Mouse (Mus musculus) hindbrain, embryonic 13.5 days (tissue): ENCODE measurements around the gene Jmjd8. TPM values are rescaled to one million over a fixed set of nuclear protein-coding genes. Genes with fewer than 3 reads are reported as not detected.
A peak's percentile ranks its signal among the peaks of the same experiment; 100 is the strongest.
"Not testable (repeated sequence)": the region's sequence is repeated elsewhere in the genome, so short reads cannot be mapped to it uniquely, and the experiment has no call there.

Experiments
- ATAC-seq: fragments of 200-750 bp; cut with Nextera tagmentation; 2 replicates; pipeline ENCODE4 v1.8.0; 2017; ENCODE audit warnings: moderate TSS enrichment; ENCODE audit not compliant: low FRiP score
- H3K27ac ChIP-seq: fragments of 300-500 bp; sonication (generic); 2 replicates; pipeline ENCODE4 v1.5.1; 2015; ENCODE audit warnings: inconsistent platforms, mild to moderate bottlenecking, moderate library complexity
- H3K27me3 ChIP-seq: fragments of 300-500 bp; sonication (generic); 2 replicates; pipeline ENCODE4 v1.6.1; 2015; ENCODE audit warnings: mild to moderate bottlenecking, inconsistent platforms
- H3K36me3 ChIP-seq: fragments of 300-500 bp; sonication (generic); 2 replicates; pipeline ENCODE4 v1.6.1; 2015; ENCODE audit warnings: mild to moderate bottlenecking, inconsistent platforms
- H3K4me1 ChIP-seq: fragments of 300-500 bp; sonication (generic); replicated peaks from 2 replicates; pipeline ENCODE4 v1.6.1; 2015; ENCODE audit warnings: inconsistent platforms
- H3K4me2 ChIP-seq: fragments of 300-500 bp; sonication (generic); 2 replicates; pipeline ENCODE4 v1.6.1; 2015; ENCODE audit warnings: inconsistent platforms, mild to moderate bottlenecking, moderate library complexity
- H3K4me3 ChIP-seq: fragments of 300-500 bp; sonication (generic); 2 replicates; pipeline ENCODE4 v1.5.1; 2015; ENCODE audit warnings: mild to moderate bottlenecking, inconsistent platforms
- H3K9ac ChIP-seq: fragments of 300-500 bp; sonication (generic); 2 replicates; pipeline ENCODE4 v1.6.1; 2015; ENCODE audit warnings: mild to moderate bottlenecking, inconsistent platforms
- H3K9me3 ChIP-seq: fragments of 300-500 bp; sonication (generic); 2 replicates; pipeline ENCODE4 v1.6.1; 2016; ENCODE audit warnings: inconsistent platforms
- WGBS: fragments of 180-500 bp; shearing (Covaris S2); methylation state at CpG from one replicate; pipeline ENCODE4 v1.1.7; 2015; 5-methylcytosine and 5-hydroxymethylcytosine counted together
- polyA plus RNA-seq: library from polyadenylated mRNA; unstranded; fragments of >200 nt; fragmentation: Nextera tagmentation; extraction: Ambion mirVana; gene quantifications from 2 replicates; pipeline ENCODE4 v1.2.1, GENCODE M21; 2015

Jmjd8 gene
- polyA plus RNA-seq, 1 experiment from 2014 or later = 64.2 TPM

GRCm38 (mm10) chr17:25869954-25870353 is 41.3 kb downstream of the Jmjd8 start:
- H3K9ac ChIP-seq = no peak overlapping the region
- peaks cover 3% of the 10 kb centered on the region for H3K27me3 ChIP-seq
- H3K4me2 ChIP-seq = no peak overlapping the region
- H3K4me3 ChIP-seq = no peak overlapping the region
- H3K36me3 ChIP-seq = no peaks in the 10 kb centered on the region
- 86% methylated on average over 2 of the region's 2 CpGs for WGBS
- no peaks in the 10 kb centered on the region for H3K9me3 ChIP-seq
- no peak overlapping the region for H3K27ac ChIP-seq
- H3K4me1 ChIP-seq = peaks cover 26% of the 10 kb centered on the region
- ATAC-seq = no peak

DNA sequence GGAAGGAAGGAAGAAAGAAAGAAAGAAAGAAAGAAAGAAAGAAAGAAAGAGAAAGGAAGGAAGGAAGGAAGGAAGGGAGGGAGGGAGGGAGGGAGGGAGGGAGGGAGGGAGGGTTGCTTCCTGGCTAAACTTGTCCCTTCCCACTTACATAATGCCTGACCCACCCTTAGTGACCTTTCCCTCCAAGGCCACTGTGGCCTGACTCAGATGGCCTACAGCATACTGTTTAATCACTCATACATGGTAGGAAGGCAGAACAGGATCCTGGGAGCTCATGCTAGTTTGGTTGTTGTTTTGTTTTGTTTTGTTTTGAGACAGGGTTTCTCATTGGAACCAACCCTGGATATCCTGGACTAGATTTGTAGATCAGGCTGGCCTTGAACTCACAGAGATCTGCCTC is 42.9 kb downstream of the Jmjd8 start:
- not testable (repeated sequence) for H3K4me3 ChIP-seq, H3K27ac ChIP-seq, H3K9me3 ChIP-seq, H3K27me3 ChIP-seq, H3K9ac ChIP-seq, H3K4me2 ChIP-seq, ATAC-seq, H3K36me3 ChIP-seq
- H3K4me1 ChIP-seq = peaks cover 35% of the 10 kb centered on the region

DNA sequence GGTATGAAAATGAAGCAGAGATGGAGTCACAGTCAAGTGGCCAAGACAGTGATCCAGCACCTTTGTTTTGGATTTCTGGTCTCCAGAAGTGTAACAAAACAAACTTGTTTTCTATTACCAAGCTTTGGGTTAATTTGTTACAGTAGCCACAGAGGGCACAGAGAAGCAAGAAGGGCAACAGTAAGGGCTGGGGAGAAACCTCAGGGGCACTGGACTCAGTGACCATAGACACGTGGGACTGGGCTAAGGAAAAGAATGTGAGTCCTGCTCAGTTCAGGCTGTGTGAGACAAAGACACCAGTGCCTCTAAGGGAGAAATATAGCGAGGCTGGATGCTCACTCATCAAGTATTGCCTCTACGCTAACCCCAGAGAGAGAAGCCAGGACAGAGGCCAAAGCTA is 44.0 kb downstream of the Jmjd8 start:
- no peak overlapping the region for H3K4me3 ChIP-seq
- no peaks in the 10 kb centered on the region for H3K9me3 ChIP-seq
- H3K4me2 ChIP-seq = no peak overlapping the region
- H3K9ac ChIP-seq = no peak overlapping the region
- WGBS = 84% methylated on average over 3 of the region's 3 CpGs
- no peak overlapping the region for H3K27ac ChIP-seq
- H3K4me1 ChIP-seq = peaks cover 39% of the 10 kb centered on the region
- peaks cover under 1% of the 10 kb centered on the region; the same call in 1 of the 2 replicates for H3K27me3 ChIP-seq
- no peak for ATAC-seq
- peaks cover 1% of the 10 kb centered on the region for H3K36me3 ChIP-seq

DNA sequence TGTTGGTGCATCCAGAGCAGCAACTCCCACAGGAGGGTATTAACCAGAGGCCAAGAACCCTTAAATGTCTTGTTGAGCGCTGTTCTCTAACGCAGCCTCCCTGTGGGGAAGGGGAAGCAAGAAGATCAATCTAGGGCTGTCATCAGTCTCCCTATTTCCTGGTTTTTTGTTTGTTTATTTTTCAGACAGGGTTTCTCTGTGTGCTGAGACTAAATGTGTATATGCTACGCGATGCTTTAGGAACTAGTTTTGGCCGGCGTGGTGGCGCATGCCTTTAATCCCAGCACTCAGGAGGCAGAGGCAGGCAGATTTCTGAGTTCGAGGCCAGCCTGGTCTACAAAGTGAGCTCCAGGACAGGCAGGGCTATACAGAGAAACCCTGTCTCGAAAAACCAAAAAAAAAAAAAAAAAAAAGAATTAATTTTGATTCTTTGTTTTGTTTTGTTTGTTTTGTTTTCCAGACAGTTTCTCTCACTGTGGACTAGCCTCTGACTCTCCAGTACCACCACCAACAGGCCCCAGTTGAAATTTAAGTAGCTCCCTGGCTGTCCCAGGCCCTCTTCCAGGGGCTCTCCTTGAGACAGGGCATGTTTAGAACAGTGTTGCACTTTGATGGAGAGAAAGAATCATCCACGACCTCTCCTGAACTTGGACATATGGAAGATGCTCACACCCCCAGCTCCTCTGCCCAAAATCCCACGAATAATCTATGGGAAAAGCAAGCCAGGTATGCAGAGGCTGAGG is 44.9 kb downstream of the Jmjd8 start:
- Histone ChIP-seq H3K4me3 (peak overlapping the region; percentile 80), H3K4me1 (peaks cover 35% of the 10 kb centered on the region), H3K9ac (peak overlapping the region; percentile 87), H3K4me2 (peak overlapping the region; percentile 96), H3K9me3 (no peaks in the 10 kb centered on the region), H3K27me3 (no peaks in the 10 kb centered on the region), H3K27ac (peak overlapping the region; percentile 97), H3K36me3 (peaks cover 10% of the 10 kb centered on the region)
- 79% methylated on average over 11 of the region's 11 CpGs for WGBS
- ATAC-seq = no peak

DNA sequence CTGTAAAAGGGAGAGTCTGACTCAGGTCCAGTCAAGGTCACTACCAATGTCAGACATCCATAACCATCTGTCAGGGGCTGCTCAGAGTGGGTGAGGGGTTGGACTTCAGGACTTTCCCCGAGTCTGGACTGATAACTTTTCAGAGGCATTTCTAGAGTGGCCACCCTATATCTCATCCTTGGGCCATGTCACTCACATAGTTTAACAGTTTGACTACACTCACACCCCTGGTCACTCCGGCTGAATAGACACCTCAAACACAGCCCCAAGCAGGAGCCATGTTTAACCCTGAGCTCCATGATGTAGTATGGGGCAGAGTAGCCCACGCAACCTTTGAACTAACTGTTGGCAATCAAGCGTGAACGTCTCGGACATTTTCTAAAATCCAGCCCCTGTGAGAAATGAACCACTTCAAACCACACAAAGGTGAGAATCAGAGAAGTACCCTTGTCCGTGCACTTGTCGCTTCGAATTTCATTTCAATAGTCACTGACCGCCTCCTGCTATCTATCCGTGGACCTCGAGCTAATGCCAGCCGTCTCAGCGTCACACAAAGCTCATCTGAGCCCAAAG is 45.6 kb downstream of the Jmjd8 start:
- Histone ChIP-seq H3K4me1 (peaks cover 30% of the 10 kb centered on the region), H3K27me3 (no peaks in the 10 kb centered on the region), H3K27ac (peak overlapping the region; percentile 97), H3K9ac (peak overlapping the region; percentile 87), H3K4me2 (peak overlapping the region; percentile 96), H3K4me3 (peak overlapping the region; percentile 80), H3K36me3 (peaks cover 17% of the 10 kb centered on the region), H3K9me3 (no peaks in the 10 kb centered on the region)
- 7% methylated on average over 14 of the region's 14 CpGs for WGBS
- no peak for ATAC-seq

DNA sequence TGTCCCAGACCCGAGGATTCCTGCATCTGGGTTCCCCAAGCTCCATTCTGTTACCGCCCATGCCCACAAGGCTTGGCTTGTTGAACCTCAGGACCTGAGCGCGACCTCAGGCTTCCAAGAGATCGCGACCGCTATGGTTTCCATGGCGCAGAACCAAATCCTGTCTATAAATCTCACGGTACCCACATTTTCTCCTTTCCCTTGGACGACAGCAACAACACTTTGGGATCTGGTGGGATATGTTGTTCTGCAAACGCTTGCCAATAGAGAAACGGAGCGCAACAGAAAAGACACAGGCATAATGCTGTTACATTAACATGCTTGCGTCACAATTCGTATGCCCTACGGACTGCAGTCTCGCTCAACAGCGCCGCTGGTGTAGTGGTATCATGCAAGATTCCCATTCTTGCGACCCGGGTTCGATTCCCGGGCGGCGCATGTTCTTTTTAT is 46.1 kb downstream of the Jmjd8 start, which contains the start of gene Mettl26:
Gene Mettl26, plus strand, starts transcription at position 354 of the 450 bp plus-strand sequence.
- peak within 1 kb of the TSS; percentile 87 for H3K9ac ChIP-seq
- H3K4me1 ChIP-seq = peaks cover 29% of the 10 kb centered on the region
- no peaks in the 10 kb centered on the region for H3K9me3 ChIP-seq
- under 1% methylated on average over 25 of the region's 25 CpGs for WGBS
- H3K4me2 ChIP-seq = peak within 1 kb of the TSS; percentile 96
- peak; percentile 69 for ATAC-seq
- peak within 1 kb of the TSS; percentile 97 for H3K27ac ChIP-seq
- H3K27me3 ChIP-seq = no peaks in the 10 kb centered on the region
- H3K36me3 ChIP-seq = peaks cover 21% of the 10 kb centered on the region
- peak within 1 kb of the TSS; percentile 80 for H3K4me3 ChIP-seq

DNA sequence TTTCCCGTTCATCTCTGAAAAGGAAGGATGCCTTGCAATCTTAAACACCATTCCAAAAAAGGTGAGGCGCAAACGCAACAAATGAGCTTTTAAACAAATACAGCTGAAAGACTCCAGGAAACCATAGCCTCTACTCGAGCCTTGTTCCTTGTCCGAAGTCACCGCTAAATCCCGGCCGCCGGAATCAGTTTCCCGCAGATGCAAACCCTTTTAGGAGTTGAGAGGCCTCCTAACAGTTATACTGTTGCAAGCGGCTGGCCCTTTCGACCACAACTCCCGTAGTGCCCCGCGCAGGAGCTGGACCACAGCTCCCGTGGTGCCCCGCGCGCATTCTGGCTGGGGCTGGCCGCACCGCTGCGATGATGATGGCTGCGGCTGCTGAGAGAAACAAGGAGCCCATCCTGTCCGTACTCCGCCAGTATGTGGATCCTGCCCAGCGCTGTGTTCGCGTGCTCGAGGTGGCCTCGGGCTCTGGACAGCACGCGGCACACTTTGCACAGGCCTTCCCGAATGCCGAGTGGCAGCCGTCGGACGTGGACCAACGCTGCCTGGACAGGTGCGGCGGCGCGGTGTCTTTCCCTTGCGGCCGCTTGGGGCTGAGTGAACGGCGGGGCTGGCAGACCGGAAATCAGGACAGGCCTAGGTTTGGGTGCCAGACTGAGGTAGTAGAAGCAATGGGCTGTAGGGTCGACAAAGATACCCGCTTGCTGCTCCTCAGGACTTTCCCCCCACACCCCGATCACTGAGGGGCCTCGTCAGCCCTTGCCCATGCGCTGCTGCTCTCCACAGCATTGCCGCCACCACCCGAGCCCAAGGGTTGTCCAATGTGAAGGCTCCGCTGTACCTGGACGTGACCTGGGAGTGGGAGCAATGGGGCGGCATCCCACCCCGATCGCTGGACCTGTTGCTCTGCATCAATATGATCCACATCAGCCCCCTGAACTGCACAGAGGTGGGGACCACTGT is 46.8 kb downstream of the Jmjd8 start:
- no peaks in the 10 kb centered on the region for H3K9me3 ChIP-seq
- peak overlapping the region; percentile 80 for H3K4me3 ChIP-seq
- peaks cover 36% of the 10 kb centered on the region for H3K4me1 ChIP-seq
- peak overlapping the region; percentile 97 for H3K27ac ChIP-seq
- peak overlapping the region; percentile 87 for H3K9ac ChIP-seq
- no peaks in the 10 kb centered on the region for H3K27me3 ChIP-seq
- H3K36me3 ChIP-seq = peaks cover 22% of the 10 kb centered on the region
- peak overlapping the region; percentile 96 for H3K4me2 ChIP-seq
- 2% methylated on average over 59 of the region's 59 CpGs for WGBS
- peak; percentile 93 for ATAC-seq

DNA sequence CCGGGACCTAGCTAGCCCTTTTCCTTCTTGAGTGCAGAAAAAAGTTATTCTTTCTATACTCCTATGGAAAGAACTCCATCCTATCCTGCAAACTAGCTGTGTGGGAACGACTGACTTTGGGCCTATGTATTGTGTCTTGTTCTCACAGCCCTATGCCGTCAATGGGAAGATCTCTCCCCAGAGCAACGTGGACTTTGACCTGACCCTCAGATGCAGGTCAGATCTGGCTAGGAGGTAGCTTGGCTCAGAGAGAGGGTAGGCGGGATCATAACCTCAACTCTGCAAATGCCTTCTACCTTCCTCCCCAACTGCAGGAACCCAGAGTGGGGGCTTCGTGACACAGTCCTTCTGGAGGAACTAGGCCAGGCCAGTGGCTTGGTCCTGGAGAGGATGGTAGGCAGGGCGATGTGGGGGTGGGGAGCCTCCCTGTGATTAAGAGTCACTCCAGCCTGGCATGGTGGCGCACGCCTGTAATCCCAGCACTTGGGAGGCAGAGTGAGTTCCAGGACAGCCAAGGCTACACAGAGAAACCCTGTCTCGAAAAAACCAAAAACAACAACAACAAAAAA is 47.8 kb downstream of the Jmjd8 start:
- peaks cover 46% of the 10 kb centered on the region for H3K4me1 ChIP-seq

GRCm38 (mm10) chr17:25877025-25877424 is 48.4 kb downstream of the Jmjd8 start:
- Histone ChIP-seq H3K27me3 (no peaks in the 10 kb centered on the region), H3K9ac (peak overlapping the region; percentile 39; the same call in 1 of the 2 replicates), H3K27ac (no peak overlapping the region), H3K9me3 (no peaks in the 10 kb centered on the region), H3K4me3 (no peak overlapping the region), H3K36me3 (peaks cover 22% of the 10 kb centered on the region), H3K4me2 (peak overlapping the region; percentile 96), H3K4me1 (peaks cover 50% of the 10 kb centered on the region)
- ATAC-seq = no peak
- 93% methylated on average over 3 of the region's 3 CpGs for WGBS

More for the DNA sequence above, 47.8 kb downstream of the Jmjd8 start:
- 58% methylated on average over 10 of the region's 10 CpGs for WGBS
- Histone ChIP-seq H3K9ac (peak overlapping the region; percentile 87), H3K4me2 (peak overlapping the region; percentile 96), H3K36me3 (peaks cover 22% of the 10 kb centered on the region), H3K27me3 (no peaks in the 10 kb centered on the region), H3K27ac (peak overlapping the region; percentile 97), H3K9me3 (no peaks in the 10 kb centered on the region), H3K4me3 (peak overlapping the region; percentile 80)
- ATAC-seq = no peak

DNA sequence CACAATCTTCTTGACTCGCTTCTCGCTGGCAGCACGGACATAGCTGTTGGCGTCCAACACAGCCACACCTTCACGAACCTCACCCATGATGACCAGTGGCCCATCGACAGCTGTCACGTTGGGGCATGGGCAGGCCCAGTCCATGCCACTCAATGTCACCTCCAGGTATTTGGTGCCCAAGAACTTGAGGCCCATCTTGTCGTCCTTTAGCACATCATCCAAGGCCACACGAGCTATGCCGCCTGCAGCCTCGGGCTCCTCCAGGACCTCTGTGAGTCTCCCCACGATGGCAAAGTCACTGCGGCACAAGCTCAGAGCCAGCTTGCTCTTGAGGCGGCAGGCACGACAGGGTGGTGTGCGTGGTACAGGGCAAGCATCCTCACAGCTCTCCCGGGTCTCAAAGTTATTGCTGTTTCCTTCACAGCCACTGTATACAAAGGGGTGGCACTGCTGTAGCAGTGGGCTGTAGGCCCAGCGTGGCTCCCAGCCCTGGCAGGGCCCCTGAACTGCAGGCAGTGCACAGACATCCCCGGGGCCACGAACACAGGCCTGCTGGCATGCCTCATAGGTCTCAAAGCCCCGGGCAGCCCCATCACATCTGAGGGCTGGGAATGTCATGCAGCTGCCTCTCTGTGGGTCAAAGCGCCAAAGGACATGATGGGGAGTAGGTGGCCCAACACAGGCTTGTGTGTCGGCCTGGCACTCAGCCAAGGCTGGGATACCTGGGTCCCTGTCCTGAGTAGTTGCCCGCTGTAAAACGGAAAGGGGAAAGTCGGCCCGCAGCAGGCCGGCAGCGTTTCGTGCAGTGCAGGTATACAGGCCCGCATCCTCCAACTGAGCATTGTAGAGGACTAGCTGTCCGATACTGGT is 49.3 kb downstream of the Jmjd8 start:
- Histone ChIP-seq H3K4me1 (peaks cover 50% of the 10 kb centered on the region), H3K36me3 (peaks cover 31% of the 10 kb centered on the region), H3K9ac (no peak overlapping the region; the same call in 1 of the 2 replicates), H3K4me3 (no peak overlapping the region), H3K27me3 (no peaks in the 10 kb centered on the region), H3K4me2 (no peak overlapping the region), H3K27ac (no peak overlapping the region), H3K9me3 (no peaks in the 10 kb centered on the region)
- ATAC-seq = no peak
- 93% methylated on average over 32 of the region's 32 CpGs for WGBS

- Histone ChIP-seq H3K4me2 (no peak overlapping the region), H3K27me3 (no peaks in the 10 kb centered on the region), H3K36me3 (peaks cover 38% of the 10 kb centered on the region), H3K9ac (no peak overlapping the region), H3K27ac (no peak overlapping the region), H3K4me3 (no peak overlapping the region), H3K9me3 (no peaks in the 10 kb centered on the region), H3K4me1 (peaks cover 49% of the 10 kb centered on the region)
- no peak for ATAC-seq
- 83% methylated on average over 19 of the region's 19 CpGs for WGBS
Measured at GRCm38 (mm10) chr17:25878611-25879180, 50.0 kb downstream of the Jmjd8 start.
